ENCODE assay signal across 10 mouse cellular contexts in the genomic region with DNA sequence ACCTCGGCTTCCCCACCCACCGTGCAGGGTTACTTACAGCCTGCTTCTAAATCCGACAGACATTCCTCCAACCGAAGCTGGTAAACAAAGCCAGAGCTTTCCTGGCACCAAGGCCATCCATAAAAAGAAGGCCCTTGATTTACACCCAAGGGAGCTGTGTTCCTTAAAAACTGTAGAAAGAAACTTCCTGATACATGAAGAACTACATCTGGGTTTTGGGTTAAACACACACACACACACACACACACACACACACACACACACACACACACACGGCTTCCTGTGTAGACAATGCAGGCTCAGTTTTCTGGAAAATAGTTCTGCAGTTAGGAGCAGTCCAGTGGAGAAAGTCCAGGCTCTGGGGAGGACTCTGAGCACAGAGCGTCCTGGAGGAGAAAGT.
DNase-seq lines count a peak whose midpoint lies in the region; ATAC-seq and TF ChIP-seq lines count a peak whose summit lies in the region.
"Had no signal": no experiment of that assay in that cellular context is flagged by ENCODE, and none has a peak within 500 bp of the region (broad histone marks: within the 10 kb centered on the region; RNA-seq: fewer than 3 reads in every experiment).

No protein-coding gene starts in this region.

- no peak overlapping the region for H3K4me2 ChIP-seq in midbrain, embryonic 11.5 days
- no peak overlapping the region for H3K4me2 ChIP-seq in heart, embryonic 14.5 days (ENCODE audit: low read length)
- no peak overlapping the region for H3K4me2 ChIP-seq in stomach, postnatal 0 days (replicated peaks; ENCODE audit: low read depth)
- H3K4me2 ChIP-seq in forebrain, embryonic 13.5 days, result no peak overlapping the region
- H3K4me2 ChIP-seq: hindbrain, embryonic 12.5 days; liver, embryonic 15.5 days had no signal

- no peak for TF ChIP-seq CTCF in stomach, postnatal 0 days (IDR thresholded peaks at IDR 0.05; ENCODE audit: low read depth)

- 72% methylated on average over 6 of the region's 6 CpGs for WGBS in midbrain, embryonic 10.5 days
- WGBS in midbrain, embryonic 11.5 days, result 74% methylated on average over 6 of the region's 6 CpGs
- WGBS in heart, embryonic 14.5 days, result 57% methylated on average over 6 of the region's 6 CpGs
- WGBS in stomach, postnatal 0 days, result 27% methylated on average over 6 of the region's 6 CpGs
- 66% methylated on average over 6 of the region's 6 CpGs for WGBS in forebrain, embryonic 13.5 days

- H3K4me1 ChIP-seq in midbrain, embryonic 10.5 days, result peaks cover 24% of the 10 kb centered on the region
- peaks cover 6% of the 10 kb centered on the region; the same call in 1 of the 2 replicates for H3K4me1 ChIP-seq in midbrain, embryonic 11.5 days (ENCODE audit: control insufficient read depth, insufficient read depth, low read length)
- peaks cover 1 to 2% of the 10 kb centered on the region in 2 experiments; a peak in 2 of 4 replicates for H3K4me1 ChIP-seq in heart, embryonic 14.5 days (ENCODE audit: control insufficient read depth in 2 of 2, insufficient read depth in 2 of 2, low read length in 2 of 2)
- no peaks in the 10 kb centered on the region for H3K4me1 ChIP-seq in stomach, postnatal 0 days (replicated peaks; ENCODE audit: control insufficient read depth, insufficient read depth)
- H3K4me1 ChIP-seq in forebrain, embryonic 13.5 days, result peaks cover 31% of the 10 kb centered on the region
- H3K4me1 ChIP-seq: liver, embryonic 15.5 days had no signal

- no peaks in the 10 kb centered on the region for H3K9me3 ChIP-seq in midbrain, embryonic 10.5 days (replicated peaks)
- no peaks in the 10 kb centered on the region for H3K9me3 ChIP-seq in midbrain, embryonic 11.5 days (ENCODE audit: control insufficient read depth, low read length)
- H3K9me3 ChIP-seq in heart, embryonic 14.5 days (ENCODE audit: control insufficient read depth, low read length), result no peaks in the 10 kb centered on the region
- H3K9me3 ChIP-seq in stomach, postnatal 0 days (ENCODE audit: control insufficient read depth, low read length), result no peaks in the 10 kb centered on the region
- H3K9me3 ChIP-seq in forebrain, embryonic 13.5 days (replicated peaks), result no peaks in the 10 kb centered on the region
- H3K9me3 ChIP-seq: hindbrain, embryonic 12.5 days; liver, embryonic 15.5 days had no signal

- no peaks in the 10 kb centered on the region for H3K36me3 ChIP-seq in midbrain, embryonic 10.5 days
- H3K36me3 ChIP-seq in midbrain, embryonic 11.5 days (ENCODE audit: control insufficient read depth, insufficient read depth, low read length), result no peaks in the 10 kb centered on the region
- H3K36me3 ChIP-seq in heart, embryonic 14.5 days (ENCODE audit: control insufficient read depth, insufficient read depth, low read length), result no peaks in the 10 kb centered on the region
- H3K36me3 ChIP-seq in stomach, postnatal 0 days (ENCODE audit: control insufficient read depth, insufficient read depth, low read length), result no peaks in the 10 kb centered on the region
- H3K36me3 ChIP-seq in forebrain, embryonic 13.5 days (ENCODE audit: poor library complexity, severe bottlenecking), result no peaks in the 10 kb centered on the region
- H3K36me3 ChIP-seq: hindbrain, embryonic 12.5 days; liver, embryonic 15.5 days had no signal

- DNase-seq in midbrain, embryonic 10.5 days (ENCODE audit: low spot score), result no peak
- DNase-seq in midbrain, embryonic 11.5 days (ENCODE audit: low spot score, missing footprints), result no peak
- DNase-seq in kidney, postnatal 36 days, result peak; percentile 39 to 40
- peak; percentile 38 for DNase-seq in stomach, postnatal 0 days (ENCODE audit: low spot score)
- DNase-seq in right cerebral cortex, postnatal 10 days (ENCODE audit: low spot score in 2 of 2), result no peak
- no peak for DNase-seq in Muller cell, postnatal 12 days (ENCODE audit: inconsistent ontology term)

- peaks cover 47% of the 10 kb centered on the region for H3K27me3 ChIP-seq in midbrain, embryonic 10.5 days (ENCODE audit: low read depth, poor library complexity, severe bottlenecking)
- H3K27me3 ChIP-seq in midbrain, embryonic 11.5 days (ENCODE audit: control insufficient read depth, insufficient read depth, low read length), result no peaks in the 10 kb centered on the region
- H3K27me3 ChIP-seq in heart, embryonic 14.5 days (ENCODE audit: control insufficient read depth, insufficient read depth, low read length), result peaks cover 77% of the 10 kb centered on the region
- H3K27me3 ChIP-seq in stomach, postnatal 0 days (ENCODE audit: control insufficient read depth, insufficient read depth, low read length), result no peaks in the 10 kb centered on the region
- H3K27me3 ChIP-seq in forebrain, embryonic 13.5 days, result no peaks in the 10 kb centered on the region

- H3K9ac ChIP-seq in midbrain, embryonic 11.5 days (ENCODE audit: low read length), result no peak overlapping the region
- no peak overlapping the region for H3K9ac ChIP-seq in heart, embryonic 14.5 days (ENCODE audit: low read length)
- no peak overlapping the region for H3K9ac ChIP-seq in stomach, postnatal 0 days (ENCODE audit: low read length)
- H3K9ac ChIP-seq in forebrain, embryonic 13.5 days, result no peak overlapping the region
- H3K9ac ChIP-seq: hindbrain, embryonic 12.5 days; liver, embryonic 15.5 days had no signal

- no peak for TF ChIP-seq EP300 in stomach, postnatal 0 days (optimal IDR thresholded peaks at IDR 0.05)

- no peak for ATAC-seq in midbrain, embryonic 11.5 days (ENCODE audit: low FRiP score)
- ATAC-seq in heart, embryonic 14.5 days (ENCODE audit: insufficient number of reproducible peaks, insufficient read depth, low FRiP score, low read depth), result peak; percentile 54; the same call in 1 of the 2 replicates
- ATAC-seq in stomach, postnatal 0 days (ENCODE audit: low FRiP score, low TSS enrichment), result peak; percentile 59
- no peak for ATAC-seq in forebrain, embryonic 13.5 days

- H3K4me3 ChIP-seq in midbrain, embryonic 10.5 days, result no peak overlapping the region
- no peak overlapping the region for H3K4me3 ChIP-seq in midbrain, embryonic 11.5 days (ENCODE audit: low read depth, low read length)
- H3K4me3 ChIP-seq in heart, embryonic 14.5 days (ENCODE audit: control insufficient read depth in 1 of 2, insufficient read depth in 1 of 2, low read depth in 1 of 2, low read length in 2 of 2), result no peak overlapping the region
- no peak overlapping the region for H3K4me3 ChIP-seq in stomach, postnatal 0 days (ENCODE audit: low read depth, low read length)
- H3K4me3 ChIP-seq in forebrain, embryonic 13.5 days, result no peak overlapping the region
- H3K4me3 ChIP-seq: hindbrain, embryonic 12.5 days; liver, embryonic 15.5 days had no signal

- H3K27ac ChIP-seq in midbrain, embryonic 10.5 days (replicated peaks), result peak overlapping the region; percentile 55
- no peak overlapping the region for H3K27ac ChIP-seq in midbrain, embryonic 11.5 days (ENCODE audit: low read depth, low read length)
- no peak overlapping the region for H3K27ac ChIP-seq in heart, embryonic 14.5 days (replicated peaks in 1 of 2; ENCODE audit: control insufficient read depth in 1 of 2, insufficient read depth in 1 of 2, low read depth in 2 of 2, low read length in 2 of 2)
- peak overlapping the region; percentile 41; the same call in 1 of the 2 replicates for H3K27ac ChIP-seq in stomach, postnatal 0 days (replicated peaks)
- no peak overlapping the region for H3K27ac ChIP-seq in forebrain, embryonic 13.5 days
- H3K27ac ChIP-seq: liver, embryonic 15.5 days had no signal

Comparison
In these comparisons a context has a peak if more than half of its experiments do, and no peak if none do; other contexts are left out.
1. H3K27ac ChIP-seq: peak in midbrain, embryonic 10.5 days (single experiment) and stomach, postnatal 0 days (single experiment); none in midbrain, embryonic 11.5 days (single experiment), heart, embryonic 14.5 days (0 of 2) and forebrain, embryonic 13.5 days (single experiment).
2. DNase-seq: peak in kidney, postnatal 36 days (2 of 2) and stomach, postnatal 0 days (single experiment); none in midbrain, embryonic 10.5 days (single experiment), midbrain, embryonic 11.5 days (single experiment), right cerebral cortex, postnatal 10 days (0 of 2) and Muller cell, postnatal 12 days (single experiment).
3. ATAC-seq: peak in heart, embryonic 14.5 days (single experiment) and stomach, postnatal 0 days (single experiment); none in midbrain, embryonic 11.5 days (single experiment) and forebrain, embryonic 13.5 days (single experiment).